Mouse (Mus musculus): ENCODE data around the gene E130311K13Rik.

The E130311K13Rik gene

GRCm38 (mm10) chr3:63928878-63929859, at the start of gene E130311K13Rik:
TSS of gene E130311K13Rik (minus strand) at chr3:63929472.
- DNase-seq (ENCODE audit: extremely low spot score) = peak; percentile 91

- DNase-seq (ENCODE audit: extremely low spot score) = no peak
Measured at GRCm38 (mm10) chr3:63977895-63978294, 48.6 kb upstream of the E130311K13Rik start.

- DNase-seq (ENCODE audit: extremely low spot score) = peak; percentile 92
Measured at GRCm38 (mm10) chr3:63975955-63976908, 47.0 kb upstream of the E130311K13Rik start, which contains the start of gene Gmps. TSS of gene Gmps (plus strand) at chr3:63976106.

- DNase-seq (ENCODE audit: extremely low spot score) = no peak
Measured at GRCm38 (mm10) chr3:63965929-63966328, 36.7 kb upstream of the E130311K13Rik start.

- DNase-seq (ENCODE audit: extremely low spot score) = no peak
Measured at GRCm38 (mm10) chr3:63964922-63965249, 35.6 kb upstream of the E130311K13Rik start.

GRCm38 (mm10) chr3:63964100-63964921, 35.0 kb upstream of the E130311K13Rik start, which contains the start of gene Slc33a1:
TSS of gene Slc33a1 (minus strand) at chr3:63964768.
- peak; percentile 97 for DNase-seq (ENCODE audit: extremely low spot score)

GRCm38 (mm10) chr3:63963421-63964099, 34.3 kb upstream of the E130311K13Rik start:
- DNase-seq (ENCODE audit: extremely low spot score) = no peak

GRCm38 (mm10) chr3:63949837-63950236, 20.6 kb upstream of the E130311K13Rik start:
- DNase-seq (ENCODE audit: extremely low spot score) = no peak

GRCm38 (mm10) chr3:63941204-63941850, 12.1 kb upstream of the E130311K13Rik start:
- no peak for DNase-seq (ENCODE audit: extremely low spot score)

GRCm38 (mm10) chr3:63938928-63939327, 9.7 kb upstream of the E130311K13Rik start:
- no peak for DNase-seq (ENCODE audit: extremely low spot score)

- peak; percentile 27 for DNase-seq (ENCODE audit: extremely low spot score)
Measured at GRCm38 (mm10) chr3:63919634-63920033, 9.6 kb downstream of the E130311K13Rik start.

- peak; percentile 9 for DNase-seq (ENCODE audit: extremely low spot score)
Measured at GRCm38 (mm10) chr3:63910301-63910700, 19.0 kb downstream of the E130311K13Rik start.

- peak; percentile 22 for DNase-seq (ENCODE audit: extremely low spot score)
Measured at GRCm38 (mm10) chr3:63905241-63905640, 24.0 kb downstream of the E130311K13Rik start.

- DNase-seq (ENCODE audit: extremely low spot score) = no peak
Measured at GRCm38 (mm10) chr3:63904157-63904556, 25.1 kb downstream of the E130311K13Rik start.

- peak; percentile 73 for DNase-seq (ENCODE audit: extremely low spot score)
Measured at GRCm38 (mm10) chr3:63900021-63900571, 29.2 kb downstream of the E130311K13Rik start.

- DNase-seq (ENCODE audit: extremely low spot score) = peak; percentile 87
Measured at GRCm38 (mm10) chr3:63899309-63899695, 30.0 kb downstream of the E130311K13Rik start, which contains the start of gene Plch1. TSS of gene Plch1 (minus strand) at chr3:63899472.

GRCm38 (mm10) chr3:63898581-63899308, 30.5 kb downstream of the E130311K13Rik start:
- DNase-seq (ENCODE audit: extremely low spot score) = peak; percentile 86

GRCm38 (mm10) chr3:63897177-63897576, 32.1 kb downstream of the E130311K13Rik start:
- no peak for DNase-seq (ENCODE audit: extremely low spot score)

GRCm38 (mm10) chr3:63896303-63896702, 33.0 kb downstream of the E130311K13Rik start:
- DNase-seq (ENCODE audit: extremely low spot score) = no peak

Data from embryo, embryonic 9.5 days (tissue).